Mouse (Mus musculus) neutrophil, adult 5-6 weeks (primary cell): Measurements from ENCODE around the gene Ice1. TPM values are rescaled to one million over a fixed set of nuclear protein-coding genes. Genes with fewer than 3 reads are reported as not detected.

Experiments used
- ATAC-seq: fragments of 151-379, 151-347 bp; 2 replicates; pipeline ENCODE4 v1.8.0; 2017; ENCODE audit warnings: mild to moderate bottlenecking, moderate TSS enrichment; ENCODE audit not compliant: insufficient number of reproducible peaks, poor library complexity, low FRiP score, severe bottlenecking; ENCODE audit errors: extremely low read depth
- total RNA-seq: library from RNA; stranded (forward); fragments of 200-1000 nt; gene quantifications from 2 replicates; pipeline ENCODE4 v1.2.3, GENCODE M21; 2017

The Ice1 gene
- total RNA-seq, 1 experiment from 2014 or later, result 71.3 TPM

- peak; percentile 69 for ATAC-seq
These were observed 6.1 kb upstream of the Ice1 start for GRCm38 (mm10) chr13:70643408-70644082.

DNA sequence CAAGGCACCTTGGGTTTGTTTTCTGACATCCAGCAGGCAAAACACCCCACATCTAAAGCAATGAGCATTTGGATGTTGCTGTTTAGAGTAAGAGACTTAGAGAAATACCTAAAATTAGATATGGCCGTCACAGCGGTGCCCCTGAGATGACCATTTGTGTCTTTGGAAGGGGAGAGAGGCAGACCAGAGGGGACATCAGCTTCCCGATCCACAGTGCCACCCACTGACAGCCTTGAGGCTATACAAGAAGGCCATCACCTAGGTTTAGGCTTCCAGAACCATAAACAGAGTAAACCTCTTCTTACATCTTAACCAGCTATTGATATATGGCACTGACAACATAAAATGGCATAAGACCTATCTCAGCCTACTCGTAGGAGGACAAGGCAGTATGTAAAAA lies 4.5 kb upstream of the Ice1 start:
- no peak for ATAC-seq

- ATAC-seq, result peak; percentile 47
These were observed 3.9 kb upstream of the Ice1 start for GRCm38 (mm10) chr13:70641381-70641780.

GRCm38 (mm10) chr13:70639639-70640038 lies 2.2 kb upstream of the Ice1 start:
- no peak for ATAC-seq

- peak; percentile 83 for ATAC-seq
These were observed 343 bp upstream of the Ice1 start for GRCm38 (mm10) chr13:70637662-70638291.

DNA sequence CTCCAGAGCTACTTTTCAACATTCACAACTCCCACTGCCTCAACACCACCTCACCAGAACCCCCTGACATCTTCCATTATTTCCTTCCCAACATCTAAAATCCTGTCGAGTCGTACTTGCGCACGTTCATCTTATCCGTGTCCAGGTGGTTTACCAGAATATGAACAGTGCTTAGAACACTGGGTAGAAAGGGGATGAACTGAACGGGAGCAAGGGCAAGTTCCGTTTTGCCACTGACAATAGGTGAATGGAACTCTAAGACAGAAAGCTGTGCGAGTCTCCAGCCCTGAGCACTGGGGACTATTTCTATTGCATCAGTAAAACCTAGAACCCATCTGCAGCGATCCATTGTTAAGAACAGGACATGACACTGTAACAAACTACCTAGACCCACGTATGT lies 728 bp downstream of the Ice1 start:
- ATAC-seq, result no peak

- ATAC-seq, result no peak
These were observed 1.8 kb downstream of the Ice1 start for GRCm38 (mm10) chr13:70635591-70635990.

- no peak for ATAC-seq
These were observed 11.0 kb downstream of the Ice1 start for GRCm38 (mm10) chr13:70626416-70626815.

- ATAC-seq, result no peak
These were observed 11.8 kb downstream of the Ice1 start for GRCm38 (mm10) chr13:70625665-70626064.

GRCm38 (mm10) chr13:70624445-70624844 lies 13.0 kb downstream of the Ice1 start:
- ATAC-seq, result no peak

GRCm38 (mm10) chr13:70622461-70623057 lies 14.9 kb downstream of the Ice1 start:
- no peak for ATAC-seq

GRCm38 (mm10) chr13:70621509-70621908 lies 15.9 kb downstream of the Ice1 start:
- no peak for ATAC-seq

DNA sequence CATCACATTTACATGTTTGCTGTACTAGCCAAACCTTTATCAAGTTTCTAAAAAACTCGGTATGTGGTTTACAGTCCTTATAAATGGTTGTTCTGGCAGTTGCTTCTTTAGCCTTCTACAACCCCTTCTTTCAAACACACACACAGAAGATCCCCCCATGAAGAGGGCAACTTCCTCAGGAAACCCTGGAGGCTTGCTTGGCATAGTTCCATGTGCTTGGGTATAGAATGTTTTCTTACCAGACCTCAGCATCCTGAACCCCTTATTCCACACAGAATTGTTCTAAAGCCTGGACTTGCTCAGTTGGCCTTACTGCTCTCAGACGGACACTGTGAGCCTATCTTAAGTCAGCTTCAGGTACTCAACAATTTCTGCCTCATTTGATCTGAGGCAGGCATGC lies 24.6 kb downstream of the Ice1 start:
- ATAC-seq, result no peak

DNA sequence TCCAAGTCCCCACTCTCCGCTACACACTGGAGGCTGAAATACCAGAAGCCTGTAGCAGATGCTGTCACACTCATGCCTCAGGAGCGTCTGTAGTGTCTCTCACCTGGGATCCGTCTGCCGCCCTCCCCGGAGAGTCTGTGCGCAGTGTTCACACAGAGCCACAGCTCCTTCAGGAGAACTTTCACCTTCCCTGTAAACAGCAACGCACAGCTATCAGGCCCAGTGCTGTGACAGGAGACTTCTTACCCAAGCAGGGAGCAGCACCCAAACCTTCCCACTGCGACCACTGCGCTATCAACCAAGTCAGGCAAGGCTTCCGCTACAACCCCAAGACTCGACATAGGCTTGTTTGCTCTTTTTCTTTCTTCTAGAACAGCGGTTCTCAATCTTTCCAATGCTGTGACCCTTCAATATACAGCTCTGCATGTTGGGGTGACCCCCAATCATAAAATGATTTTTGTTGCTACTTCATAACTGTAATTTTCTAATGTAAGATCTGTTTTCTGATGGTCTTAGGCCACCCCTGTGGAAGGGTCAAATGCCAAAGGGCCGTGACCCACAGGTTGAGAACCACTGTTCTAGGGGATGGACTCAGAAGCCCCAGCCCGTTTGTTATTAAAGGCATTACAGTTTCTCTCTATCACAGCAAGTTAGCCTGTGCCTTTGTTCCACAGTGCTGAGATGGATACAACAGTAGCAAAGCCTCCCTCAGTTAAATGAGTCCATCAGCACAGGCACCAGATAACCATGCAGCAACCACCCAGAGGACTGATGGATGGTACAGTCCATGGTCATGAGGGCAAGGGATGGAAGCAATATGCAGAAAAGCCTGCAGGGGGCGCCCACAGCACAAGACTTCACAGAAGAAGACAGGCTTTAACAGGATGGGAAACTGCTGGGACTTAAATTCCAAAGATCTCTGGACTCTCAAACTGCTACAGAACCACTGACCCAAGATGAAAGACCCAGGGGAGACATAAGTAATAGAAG lies 26.7 kb downstream of the Ice1 start:
- ATAC-seq, result peak; percentile 64

- no peak for ATAC-seq
These were observed 27.8 kb downstream of the Ice1 start for GRCm38 (mm10) chr13:70609632-70610031.

GRCm38 (mm10) chr13:70605366-70605765 lies 32.1 kb downstream of the Ice1 start:
- no peak for ATAC-seq

DNA sequence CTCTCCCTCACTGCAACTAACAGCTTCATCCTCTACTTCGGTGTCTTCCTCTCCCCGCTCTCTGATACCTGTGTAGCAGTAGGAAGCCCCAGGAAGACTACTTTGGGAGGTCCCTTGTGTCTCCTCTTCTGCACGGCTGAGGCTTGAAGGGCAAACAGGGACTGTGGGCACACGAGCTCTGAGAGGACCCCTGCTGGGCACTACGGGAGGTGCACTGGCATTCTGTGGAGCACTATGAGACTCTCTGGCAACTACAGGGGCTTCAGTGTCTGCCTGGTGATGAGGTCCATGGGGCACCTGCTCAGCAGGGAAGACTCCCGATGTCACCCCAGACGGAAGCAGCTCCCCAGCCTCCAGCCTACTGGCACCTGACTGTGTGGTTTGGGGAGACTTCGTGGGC lies 32.7 kb downstream of the Ice1 start:
- no peak for ATAC-seq

DNA sequence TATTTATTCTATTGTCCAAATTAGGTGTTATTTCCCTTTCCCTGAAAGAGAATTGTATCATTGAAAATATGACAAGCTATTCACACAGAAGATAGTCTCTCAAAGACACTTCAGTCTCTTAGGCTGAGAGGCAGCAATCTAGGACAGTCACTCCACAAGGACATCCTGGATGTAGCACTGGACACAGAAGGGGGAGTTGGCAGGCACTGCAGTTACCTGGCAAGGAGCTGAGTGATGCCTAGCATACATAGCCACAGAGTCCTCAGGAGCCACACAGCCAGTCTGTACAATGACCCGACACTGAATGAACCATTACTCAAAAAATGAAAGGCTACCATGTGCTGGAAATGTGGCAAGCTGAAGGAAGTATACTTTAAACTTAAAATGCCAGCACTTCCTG lies 35.9 kb downstream of the Ice1 start:
- no peak for ATAC-seq

DNA sequence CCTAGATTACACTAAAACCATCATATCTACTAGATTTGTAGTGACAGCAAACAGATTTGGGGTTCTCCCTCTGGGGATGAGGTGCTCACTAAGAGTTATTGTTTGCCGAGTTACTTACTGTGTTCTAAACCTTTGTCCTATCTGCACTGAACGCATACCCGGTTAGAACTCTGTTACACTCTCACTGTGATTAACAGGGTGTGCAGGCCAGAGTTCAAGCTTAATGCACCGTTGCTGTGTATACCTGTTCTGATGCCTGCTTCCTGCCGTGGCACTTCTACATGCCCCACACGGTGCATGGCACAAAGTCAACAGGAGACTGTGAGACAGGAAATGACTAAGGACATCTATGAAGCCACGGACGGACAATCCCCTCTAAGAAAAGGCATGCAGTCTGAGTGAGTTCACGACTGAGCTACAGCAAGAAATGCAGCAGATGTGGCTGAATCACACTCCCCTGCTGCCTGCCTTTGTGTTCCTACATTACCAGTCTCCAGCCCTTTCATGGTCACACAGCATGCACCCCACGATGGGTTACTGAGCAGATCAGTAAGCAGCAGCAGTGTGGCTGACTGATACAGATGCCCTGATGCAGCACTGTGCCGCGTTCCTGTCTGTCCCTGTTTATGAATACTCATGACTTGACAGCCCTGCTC lies 37.3 kb downstream of the Ice1 start:
- no peak for ATAC-seq
